Mouse (Mus musculus) stomach, postnatal 0 days (tissue): Measurements from ENCODE around the gene Gpam.

ENCODE experiments used
- CTCF ChIP-seq: IDR thresholded peaks from 2 replicates; pipeline ENCODE4 v1.5.1; 2016; ENCODE audit warnings: antibody characterized with exemption, low read depth, mild to moderate bottlenecking, moderate library complexity
- EP300 ChIP-seq: optimal IDR thresholded peaks from 2 replicates; pipeline ENCODE3; 2016; ENCODE audit warnings: antibody characterized with exemption

GRCm38 (mm10) chr19:55125456-55125855 is 1.6 kb downstream of the Gpam start:
- TF ChIP-seq CTCF (no peak), EP300 (no peak)
